Mouse (Mus musculus) thymus, postnatal 4 days (tissue): ENCODE measurements around the gene Dtd2.

Experiments used
- DNase-seq: peaks from one replicate; pipeline ENCODE4 v3.0.0; 2021

The Dtd2 gene

GRCm38 (mm10) chr12:51983625-51984024 is 22.7 kb downstream of the Dtd2 start:
- no peak for DNase-seq

- no peak for DNase-seq
These were observed 29.8 kb downstream of the Dtd2 start for GRCm38 (mm10) chr12:51976531-51976930.

GRCm38 (mm10) chr12:51974381-51974780 is 31.9 kb downstream of the Dtd2 start:
- DNase-seq, result no peak

- DNase-seq, result peak; percentile 38
These were observed 33.8 kb downstream of the Dtd2 start for GRCm38 (mm10) chr12:51972269-51973065.

- peak; percentile 89 for DNase-seq
These were observed 35.1 kb downstream of the Dtd2 start, which contains the start of gene Heatr5a for GRCm38 (mm10) chr12:51971070-51971664. Gene Heatr5a, minus strand, starts transcription at chr12:51971321.

- no peak for DNase-seq
These were observed 35.8 kb downstream of the Dtd2 start for GRCm38 (mm10) chr12:51970352-51971069.

GRCm38 (mm10) chr12:51969876-51970275 is 36.4 kb downstream of the Dtd2 start:
- DNase-seq, result no peak

GRCm38 (mm10) chr12:51969092-51969491 is 37.2 kb downstream of the Dtd2 start:
- DNase-seq, result no peak

GRCm38 (mm10) chr12:51967915-51968595 is 38.2 kb downstream of the Dtd2 start:
- no peak for DNase-seq

- no peak for DNase-seq
These were observed 48.7 kb downstream of the Dtd2 start for GRCm38 (mm10) chr12:51957626-51958025.

- DNase-seq, result no peak
These were observed 54.0 kb downstream of the Dtd2 start for GRCm38 (mm10) chr12:51952309-51952708.

GRCm38 (mm10) chr12:51947498-51947945 is 58.8 kb downstream of the Dtd2 start:
- DNase-seq, result no peak

- no peak for DNase-seq
These were observed 61.0 kb downstream of the Dtd2 start for GRCm38 (mm10) chr12:51945331-51945730.

GRCm38 (mm10) chr12:51939848-51940247 is 66.5 kb downstream of the Dtd2 start:
- DNase-seq, result no peak
